Mouse (Mus musculus) macrophage (primary cell): ENCODE data around the gene Vti1a. TPM values are rescaled to one million over a fixed set of nuclear protein-coding genes. Genes with fewer than 3 reads are reported as not detected.

Experiments
- H3K27ac ChIP-seq: fragments of 350-480 bp; formaldehyde crosslinking; 2 replicates; pipeline ENCODE4 v1.9.0; 2021
- H3K36me3 ChIP-seq: fragments of 350-480 bp; formaldehyde crosslinking; 2 replicates; pipeline ENCODE4 v1.9.0; 2021; ENCODE audit errors: inconsistent target
- H3K4me3 ChIP-seq: fragments of 350-480 bp; formaldehyde crosslinking; 2 replicates; pipeline ENCODE4 v1.9.0; 2021; ENCODE audit errors: inconsistent target
- H3K79me2 ChIP-seq: fragments of 350-480 bp; formaldehyde crosslinking; 2 replicates; pipeline ENCODE4 v1.9.0; 2021; ENCODE audit errors: inconsistent target
- WGBS: methylation state at CpG from one replicate; pipeline ENCODE4 v1.1.7; 2026; ENCODE audit warnings: inconsistent platforms; ENCODE audit not compliant: missing documents; 5-methylcytosine and 5-hydroxymethylcytosine counted together
- polyA plus RNA-seq: library from polyadenylated mRNA; stranded (reverse); fragments of 250-400 nt; gene quantifications from 3 replicates; pipeline ENCODE4 v1.2.4, GENCODE M21; 2018; ENCODE audit warnings: inconsistent platforms

Vti1a gene
- polyA plus RNA-seq, 1 experiment from 2014 or later = 41.8 TPM

DNA sequence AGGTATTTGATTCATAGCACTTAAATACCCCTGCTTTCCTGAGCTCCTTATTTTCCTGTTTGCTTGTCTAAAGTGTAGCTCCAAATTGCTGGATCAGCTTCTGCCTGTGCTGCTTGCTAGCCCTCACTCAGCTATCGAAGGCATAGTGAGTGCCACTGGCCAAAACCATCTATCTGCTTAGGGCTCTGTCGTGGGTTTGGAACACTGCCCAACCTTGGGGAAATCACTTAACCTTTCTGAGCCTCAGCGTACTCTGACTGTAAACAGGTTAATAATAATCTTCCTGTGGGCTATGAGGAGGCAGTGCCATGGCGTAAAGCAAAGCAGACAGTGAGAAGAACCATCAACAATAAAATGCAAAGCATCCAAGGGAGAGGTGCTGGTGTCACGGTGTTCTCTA lies 167.4 kb downstream of the Vti1a start:
- Histone ChIP-seq H3K79me2 (no peaks in the 10 kb centered on the region), H3K27ac (no peak overlapping the region), H3K4me3 (no peak overlapping the region), H3K36me3 (no peaks in the 10 kb centered on the region)
- 62% methylated on average over 5 of the region's 5 CpGs for WGBS

DNA sequence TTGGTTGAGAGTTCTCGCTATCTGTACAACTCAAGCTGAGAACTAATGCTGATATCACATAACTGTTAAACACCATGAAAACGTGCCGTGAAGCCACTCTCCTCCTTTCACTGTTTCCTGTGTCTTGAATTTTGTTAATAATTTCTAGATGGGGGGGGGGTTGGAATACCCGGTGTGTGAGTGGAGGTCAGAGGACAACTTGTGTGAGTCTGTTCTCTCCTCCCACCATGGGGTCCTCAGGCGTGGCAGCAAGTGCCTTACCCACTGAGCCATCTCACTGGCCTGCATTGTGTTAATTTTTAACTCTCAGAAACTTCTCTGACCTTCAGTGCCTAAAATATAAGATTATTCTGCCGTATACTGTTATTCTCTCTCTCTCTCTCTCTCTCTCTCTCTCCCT lies 168.5 kb downstream of the Vti1a start:
- WGBS = 92% methylated on average over 5 of the region's 6 CpGs
- Histone ChIP-seq H3K27ac (no peak overlapping the region), H3K4me3 (no peak overlapping the region), H3K79me2 (no peaks in the 10 kb centered on the region), H3K36me3 (no peaks in the 10 kb centered on the region)

GRCm38 (mm10) chr19:55486473-55486872 lies 170.4 kb downstream of the Vti1a start:
- no peaks in the 10 kb centered on the region for H3K79me2 ChIP-seq
- WGBS = 63% methylated on average over 4 of the region's 4 CpGs
- no peaks in the 10 kb centered on the region for H3K36me3 ChIP-seq
- no peak overlapping the region for H3K27ac ChIP-seq
- H3K4me3 ChIP-seq = no peak overlapping the region

DNA sequence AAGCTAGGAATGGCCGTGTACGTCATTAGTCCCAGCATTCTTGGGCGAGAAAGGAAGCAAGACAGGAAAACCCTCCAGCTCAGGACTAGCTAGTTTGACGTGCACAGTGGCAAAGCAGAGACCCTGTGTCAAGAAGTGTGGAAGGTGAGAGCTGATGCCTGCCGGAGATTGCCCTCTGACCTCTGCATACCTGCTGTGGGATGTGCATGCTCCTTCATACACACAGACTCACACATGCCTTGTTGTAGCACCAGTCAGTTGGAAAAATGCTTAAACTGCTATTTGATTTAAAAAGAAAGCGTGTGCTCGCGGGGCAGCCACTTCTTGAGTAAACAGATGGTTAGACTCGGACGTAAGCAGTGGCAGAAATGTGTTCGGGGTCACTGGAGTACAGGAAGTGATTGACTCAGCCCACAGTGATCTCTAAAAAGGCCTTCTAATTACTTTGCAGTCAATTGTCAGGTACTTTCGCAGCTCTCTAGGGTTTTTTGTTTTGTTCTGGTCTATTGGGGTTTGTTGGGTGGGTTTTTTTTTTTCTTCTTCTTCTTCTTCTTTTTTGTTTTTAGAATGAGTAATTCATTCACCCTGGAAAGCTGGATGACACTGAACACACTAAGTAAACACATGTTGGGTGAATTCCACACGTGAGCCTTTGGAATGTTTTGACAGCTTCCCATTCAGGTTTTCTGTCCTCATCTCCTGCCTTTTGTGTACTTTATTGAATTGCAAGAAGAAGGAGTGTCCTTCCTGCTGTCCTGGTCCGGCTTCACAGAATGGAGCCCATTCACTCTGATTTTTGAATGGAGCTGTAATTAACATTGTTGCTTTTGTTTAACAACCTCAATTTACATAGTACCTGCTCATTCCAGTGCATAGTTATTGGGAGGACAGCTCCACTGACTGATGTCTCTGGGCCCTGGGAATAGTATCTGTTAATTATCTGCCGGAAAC lies 175.3 kb downstream of the Vti1a start:
- H3K79me2 ChIP-seq = no peaks in the 10 kb centered on the region
- no peaks in the 10 kb centered on the region for H3K36me3 ChIP-seq
- 95% methylated on average over 15 of the region's 15 CpGs for WGBS
- H3K27ac ChIP-seq = no peak overlapping the region
- no peak overlapping the region for H3K4me3 ChIP-seq

GRCm38 (mm10) chr19:55496333-55496732 lies 180.2 kb downstream of the Vti1a start:
- H3K36me3 ChIP-seq = 0 out of 2 replicates have a peak, but pooled peaks cover 5% of the 10 kb centered on the region
- H3K4me3 ChIP-seq = no peak overlapping the region
- H3K27ac ChIP-seq = no peak overlapping the region
- no peaks in the 10 kb centered on the region for H3K79me2 ChIP-seq
- WGBS = 49% methylated on average over 9 of the region's 9 CpGs

DNA sequence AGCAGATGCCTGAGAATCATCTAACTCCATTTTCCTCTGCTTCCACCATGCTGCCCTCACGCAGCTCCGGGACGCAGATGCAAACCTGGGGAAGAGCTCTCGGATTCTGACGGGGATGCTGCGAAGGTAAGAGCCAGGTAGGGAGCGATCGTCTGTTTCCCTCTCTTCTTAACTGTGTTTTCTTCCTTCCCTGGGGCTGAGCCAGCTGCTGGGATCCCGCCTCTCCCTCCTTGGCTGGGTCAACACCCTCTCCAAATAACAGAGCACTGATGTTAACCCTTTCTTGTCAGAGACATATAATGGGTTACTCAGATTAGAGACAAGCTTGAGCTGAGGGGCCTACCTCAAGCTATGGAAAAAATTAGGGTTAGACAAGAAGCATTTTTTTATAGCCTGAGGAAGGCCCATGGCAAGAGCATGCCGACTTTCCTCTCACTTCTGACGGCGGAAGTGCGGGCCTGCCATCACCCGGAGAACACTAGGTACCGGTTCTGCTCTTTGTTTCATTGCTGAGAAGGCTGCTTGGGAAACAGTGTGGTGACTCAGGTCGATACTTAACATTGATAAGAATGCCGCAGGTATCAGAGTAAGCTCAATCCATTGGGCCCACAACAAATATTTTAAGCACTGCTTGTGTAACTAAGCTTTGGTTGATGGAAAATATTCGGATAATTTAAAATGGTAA lies 183.2 kb downstream of the Vti1a start:
- H3K79me2 ChIP-seq = no peaks in the 10 kb centered on the region
- no peak overlapping the region for H3K4me3 ChIP-seq
- H3K27ac ChIP-seq = no peak overlapping the region
- 0 out of 2 replicates have a peak, but pooled peaks cover 5% of the 10 kb centered on the region for H3K36me3 ChIP-seq
- WGBS = 92% methylated on average over 16 of the region's 18 CpGs

DNA sequence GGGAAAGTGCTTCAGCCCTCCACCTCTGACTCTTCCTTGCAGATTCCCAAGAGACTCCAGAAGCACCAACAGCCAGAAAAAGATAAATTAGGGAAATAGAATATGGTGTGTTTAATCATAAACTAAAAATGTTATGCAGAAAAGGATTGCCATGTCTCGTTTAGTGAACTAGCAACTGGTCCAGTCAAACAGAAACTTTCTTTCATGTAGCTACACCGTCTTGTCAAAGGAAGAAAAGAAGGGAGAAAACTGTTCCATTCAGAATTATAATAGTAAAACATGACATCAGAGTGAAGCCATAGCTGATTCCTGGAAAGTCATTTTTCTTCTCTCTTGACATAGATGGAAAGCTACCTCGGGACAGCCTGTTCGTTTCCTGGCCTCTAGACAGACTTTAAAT lies 185.9 kb downstream of the Vti1a start:
- Histone ChIP-seq H3K36me3 (peaks cover 10% of the 10 kb centered on the region; the same call in 1 of the 2 replicates), H3K79me2 (no peaks in the 10 kb centered on the region), H3K27ac (no peak overlapping the region), H3K4me3 (no peak overlapping the region)
- 84% methylated on average over 4 of the region's 4 CpGs for WGBS

DNA sequence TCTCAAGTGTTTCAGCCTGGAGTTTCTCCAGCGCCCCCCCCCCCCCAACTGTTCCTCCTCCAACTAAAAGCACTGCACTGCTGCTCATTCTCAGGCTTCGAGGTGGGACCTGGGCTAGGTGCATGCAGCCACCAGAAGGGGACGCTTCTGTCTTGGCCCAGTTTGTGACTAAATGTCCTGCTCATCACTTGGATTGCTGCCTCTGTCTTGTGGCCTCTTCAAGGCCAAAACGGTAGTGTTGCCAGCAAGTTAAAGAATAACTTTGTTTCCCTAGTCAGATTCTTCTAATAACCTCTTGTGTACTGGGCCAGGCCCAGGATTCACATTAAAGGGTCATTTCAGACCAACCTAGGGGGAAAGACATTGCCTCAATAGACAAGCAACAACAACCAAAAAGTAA lies 187.7 kb downstream of the Vti1a start:
- H3K36me3 ChIP-seq = peaks cover 6% of the 10 kb centered on the region; the same call in 1 of the 2 replicates
- no peak overlapping the region for H3K4me3 ChIP-seq
- 95% methylated on average over 3 of the region's 4 CpGs for WGBS
- H3K27ac ChIP-seq = no peak overlapping the region
- no peaks in the 10 kb centered on the region for H3K79me2 ChIP-seq

- Histone ChIP-seq H3K79me2 (no peaks in the 10 kb centered on the region), H3K27ac (no peak overlapping the region), H3K4me3 (no peak overlapping the region), H3K36me3 (peaks cover 6% of the 10 kb centered on the region; the same call in 1 of the 2 replicates)
- WGBS = 94% methylated on average over 15 of the region's 16 CpGs
These were observed 191.7 kb downstream of the Vti1a start for GRCm38 (mm10) chr19:55507748-55508147.

- Histone ChIP-seq H3K27ac (no peak overlapping the region), H3K36me3 (peaks cover 6% of the 10 kb centered on the region; the same call in 1 of the 2 replicates), H3K4me3 (no peak overlapping the region), H3K79me2 (no peaks in the 10 kb centered on the region)
- 75% methylated on average over 4 of the region's 4 CpGs for WGBS
These were observed 192.1 kb downstream of the Vti1a start for GRCm38 (mm10) chr19:55508239-55508638.

DNA sequence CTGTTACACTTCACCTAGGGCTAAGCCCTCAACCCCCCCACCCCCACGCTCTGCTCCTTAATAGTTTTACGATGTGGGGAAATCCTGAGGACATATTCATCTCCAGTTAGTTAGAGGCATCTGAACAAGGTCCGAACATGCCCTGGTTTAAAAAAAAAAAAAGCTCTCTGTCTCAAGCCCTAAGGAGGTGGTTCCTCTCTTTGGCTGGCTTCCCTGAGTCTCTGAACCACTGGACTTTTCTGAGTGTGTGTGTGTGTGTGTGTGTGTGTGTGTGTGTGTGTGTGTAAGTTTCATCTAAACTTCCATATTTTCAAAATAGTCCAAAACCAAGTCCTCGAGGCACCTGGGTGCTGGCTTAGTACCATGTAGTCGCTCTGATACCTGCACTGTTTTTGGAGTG lies 192.9 kb downstream of the Vti1a start:
- no peaks in the 10 kb centered on the region for H3K79me2 ChIP-seq
- WGBS = 82% methylated on average over 5 of the region's 5 CpGs
- H3K4me3 ChIP-seq = no peak overlapping the region
- H3K36me3 ChIP-seq = peaks cover 6% of the 10 kb centered on the region; the same call in 1 of the 2 replicates
- no peak overlapping the region for H3K27ac ChIP-seq

- 96% methylated on average over 8 of the region's 8 CpGs for WGBS
- no peak overlapping the region for H3K4me3 ChIP-seq
- peaks cover 6% of the 10 kb centered on the region; the same call in 1 of the 2 replicates for H3K36me3 ChIP-seq
- no peak overlapping the region for H3K27ac ChIP-seq
- no peaks in the 10 kb centered on the region for H3K79me2 ChIP-seq
These were observed 193.5 kb downstream of the Vti1a start for GRCm38 (mm10) chr19:55509618-55510017.

GRCm38 (mm10) chr19:55513941-55514340 lies 197.8 kb downstream of the Vti1a start:
- 93% methylated on average over 4 of the region's 4 CpGs for WGBS
- no peaks in the 10 kb centered on the region for H3K79me2 ChIP-seq
- H3K4me3 ChIP-seq = no peak overlapping the region

GRCm38 (mm10) chr19:55520236-55520635 lies 204.1 kb downstream of the Vti1a start:
- no peaks in the 10 kb centered on the region for H3K36me3 ChIP-seq
- H3K27ac ChIP-seq = no peak overlapping the region
- H3K4me3 ChIP-seq = no peak overlapping the region
- WGBS = 100% methylated on average over 2 of the region's 2 CpGs
- no peaks in the 10 kb centered on the region for H3K79me2 ChIP-seq

More at GRCm38 (mm10) chr19:55513941-55514340, 197.8 kb downstream of the Vti1a start:
- Histone ChIP-seq H3K36me3 (no peaks in the 10 kb centered on the region), H3K27ac (no peak overlapping the region)

GRCm38 (mm10) chr19:55523340-55523739 lies 207.2 kb downstream of the Vti1a start:
- Histone ChIP-seq H3K27ac (no peak overlapping the region), H3K4me3 (no peak overlapping the region), H3K36me3 (no peaks in the 10 kb centered on the region), H3K79me2 (no peaks in the 10 kb centered on the region)
- 96% methylated on average over 8 of the region's 9 CpGs for WGBS
